Comparison of ENCODE assay signal across 18 mouse cellular contexts in the genomic region with DNA sequence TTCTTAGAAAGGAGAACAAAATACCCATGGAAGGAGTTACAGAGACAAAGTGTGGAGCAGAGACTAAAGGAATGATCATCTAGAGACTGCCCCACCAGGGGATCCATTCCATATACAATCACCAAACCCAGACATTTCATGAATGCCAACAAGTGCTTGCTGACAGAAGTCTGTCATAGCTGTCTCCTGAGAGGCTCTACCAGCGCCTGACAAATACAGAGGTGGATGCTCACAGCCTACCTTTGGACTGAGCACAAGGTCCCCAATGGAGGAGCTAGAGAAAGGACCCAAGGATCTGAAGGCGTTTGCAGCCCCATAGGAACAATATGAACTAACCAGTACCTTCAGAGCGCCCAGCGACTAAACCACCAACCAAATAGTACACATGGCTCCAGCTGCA.
DNase-seq lines count a peak whose midpoint lies in the region; ATAC-seq and TF ChIP-seq lines count a peak whose summit lies in the region.
"Had no signal": no experiment of that assay in that cellular context is flagged by ENCODE, and none has a peak within 500 bp of the region (broad histone marks: within the 10 kb centered on the region; RNA-seq: fewer than 3 reads in every experiment).

No protein-coding gene starts in this region.

- H3K36me3 ChIP-seq in heart, embryonic 11.5 days (ENCODE audit: control insufficient read depth, insufficient read depth, low read length), result no peaks in the 10 kb centered on the region
- H3K36me3 ChIP-seq in heart, embryonic 10.5 days, result no peaks in the 10 kb centered on the region
- H3K36me3 ChIP-seq in heart, adult 2 months (ENCODE audit: control insufficient read depth, insufficient read depth, low read length), result no peaks in the 10 kb centered on the region
- H3K36me3 ChIP-seq: G1E had no signal

- H3K4me2 ChIP-seq in heart, embryonic 11.5 days, result no peak overlapping the region

- H3K27ac ChIP-seq in heart, embryonic 11.5 days (ENCODE audit: low read depth, low read length), result no peak overlapping the region
- H3K27ac ChIP-seq in heart, embryonic 10.5 days, result no peak overlapping the region
- no peak overlapping the region for H3K27ac ChIP-seq in heart, adult 2 months

- no peak overlapping the region for H3K4me3 ChIP-seq in heart, embryonic 11.5 days (ENCODE audit: low read depth, low read length)
- no peak overlapping the region for H3K4me3 ChIP-seq in heart, embryonic 10.5 days
- no peak overlapping the region for H3K4me3 ChIP-seq in heart, adult 2 months

- H3K4me1 ChIP-seq in heart, embryonic 11.5 days (ENCODE audit: control insufficient read depth, insufficient read depth, low read length), result no peaks in the 10 kb centered on the region
- H3K4me1 ChIP-seq in heart, embryonic 10.5 days, result no peaks in the 10 kb centered on the region
- H3K4me1 ChIP-seq in heart, adult 2 months (ENCODE audit: control insufficient read depth, insufficient read depth, low read length), result no peaks in the 10 kb centered on the region

- TF ChIP-seq POLR2A in heart, adult 2 months (IDR thresholded peaks at IDR 0.05; ENCODE audit: insufficient read depth, low read depth, low read length), result no peak

- peak; percentile 76 for DNase-seq in heart, adult 11 months
- peak; percentile 53 for DNase-seq in heart, embryonic 10.5 days (ENCODE audit: low spot score)
- no peak for DNase-seq in heart, adult 2 months
- DNase-seq: adrenal gland, adult 2 months; adrenal gland, adult 8-10 months; adrenal gland, postnatal 10 days; adrenal gland, postnatal 14 days; adrenal gland, postnatal 25 days; adrenal gland, postnatal 36 days; B cell, adult 2 months; cerebellum, adult 11 months; cerebellum, adult 11-12 months; cerebellum, adult 18-20 months had no signal

- no peaks in the 10 kb centered on the region for H3K79me2 ChIP-seq in heart, adult 2 months (replicated peaks; ENCODE audit: control insufficient read depth, insufficient read depth, low read length)

- TF ChIP-seq EP300 in heart, adult 2 months (IDR thresholded peaks at IDR 0.05; ENCODE audit: insufficient read depth, low read depth, low read length), result no peak

- no peak overlapping the region for H3K9ac ChIP-seq in heart, embryonic 11.5 days (ENCODE audit: low read depth, low read length)
- no peak overlapping the region for H3K9ac ChIP-seq in heart, adult 2 months (ENCODE audit: low read depth, low read length)

- no peaks in the 10 kb centered on the region for H3K9me3 ChIP-seq in heart, embryonic 11.5 days (replicated peaks; ENCODE audit: control insufficient read depth, low read length)
- no peaks in the 10 kb centered on the region for H3K9me3 ChIP-seq in heart, embryonic 10.5 days

- ATAC-seq in heart, embryonic 11.5 days (replicated peaks; ENCODE audit: insufficient number of reproducible peaks, low FRiP score, low TSS enrichment), result no peak
- ATAC-seq: activated CD4-positive, CD25-positive, alpha-beta regulatory T cell, adult 4 months; CD4-positive, CD25-positive, alpha-beta regulatory T cell, adult 4 months; Patski had no signal

- intact Hi-C loops in heart, adult 2 months (cut with DNase I), result no loop called here

- H3K27me3 ChIP-seq in heart, embryonic 11.5 days (ENCODE audit: control insufficient read depth, insufficient read depth, low read length), result no peaks in the 10 kb centered on the region
- H3K27me3 ChIP-seq in heart, embryonic 10.5 days (ENCODE audit: insufficient read depth, poor library complexity, severe bottlenecking), result no peaks in the 10 kb centered on the region
- H3K27me3 ChIP-seq in heart, adult 2 months (ENCODE audit: control insufficient read depth, insufficient read depth, low read length), result no peaks in the 10 kb centered on the region

- 80% methylated on average over 4 of the region's 4 CpGs for WGBS in heart, embryonic 11.5 days (ENCODE audit: insufficient replicate concordance)
- 77% methylated on average over 4 of the region's 4 CpGs for WGBS in heart, embryonic 10.5 days
- 77% methylated on average over 4 of the region's 4 CpGs for WGBS in heart, adult 2 months

- no peak for TF ChIP-seq CTCF in heart, adult 2 months (IDR thresholded peaks at IDR 0.05)

Comparison
In these comparisons a context has a peak if more than half of its experiments do, and no peak if none do; other contexts are left out.
1. DNase-seq: peak in heart, adult 11 months (single experiment) and heart, embryonic 10.5 days (single experiment); none in heart, adult 2 months (0 of 2).